Mouse (Mus musculus) olfactory bulb, adult 2 months (tissue): ENCODE results near the gene Sln.

ENCODE experiments used
- CTCF ChIP-seq: fragments of 200-500 bp; IDR thresholded peaks from 2 replicates; pipeline ENCODE4 v1.5.1; 2012; ENCODE audit warnings: low read depth, mild to moderate bottlenecking, low read length, moderate library complexity; ENCODE audit not compliant: insufficient read depth
- POLR2A ChIP-seq: fragments of 200-500 bp; IDR thresholded peaks from 2 replicates; pipeline ENCODE4 v1.6.1; 2012; ENCODE audit warnings: mild to moderate bottlenecking, low read depth, low read length, moderate library complexity; ENCODE audit not compliant: insufficient read depth

GRCm38 (mm10) chr9:53835976-53836375 lies 14.0 kb upstream of the Sln start:
- TF ChIP-seq CTCF (no peak), POLR2A (no peak)
